Mouse (Mus musculus): Measurements from ENCODE around the gene Sox12.
"Not testable (repeated sequence)": the region's sequence is repeated elsewhere in the genome, so short reads cannot be mapped to it uniquely, and the experiment has no call there.

Gene Sox12

DNA sequence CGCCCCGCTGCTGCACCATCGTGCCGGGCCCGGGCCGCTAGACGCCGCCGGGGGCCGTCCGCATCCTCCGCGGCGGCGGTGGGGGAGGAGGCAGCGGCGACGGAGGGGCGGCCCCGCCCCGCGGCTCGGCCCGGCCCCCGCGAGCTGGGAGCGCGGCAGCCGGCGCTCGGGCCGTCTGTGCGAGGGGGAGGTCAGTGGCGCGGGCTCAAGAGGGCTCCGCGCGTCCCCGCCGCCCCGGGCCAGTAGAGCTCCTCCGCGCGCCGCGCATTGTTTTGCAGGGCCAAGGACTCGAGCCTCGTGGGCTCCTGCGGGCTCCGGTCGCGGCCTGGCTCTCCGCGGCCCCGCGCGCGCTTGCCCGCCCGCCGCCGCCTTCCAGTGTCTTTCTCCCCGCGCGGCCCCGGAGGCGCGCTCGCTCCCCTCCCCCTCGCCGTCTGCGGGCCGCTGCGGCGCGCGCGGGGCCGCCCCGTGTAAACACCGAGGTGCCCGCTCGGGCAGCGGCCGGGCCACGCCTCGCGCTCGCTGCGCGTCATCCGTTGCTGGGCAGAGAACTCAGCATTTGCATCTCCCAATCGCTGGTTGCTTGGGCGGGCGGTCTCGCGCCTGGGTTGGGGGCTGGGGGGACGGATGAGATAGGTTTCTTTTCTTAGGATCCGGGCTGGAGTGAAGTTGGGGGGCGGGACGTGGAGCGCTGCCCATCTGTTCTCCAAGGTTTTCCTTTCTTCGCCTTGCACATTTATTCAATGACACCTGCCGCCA, at the start of gene Sox12:
Sox12 (minus strand) TSS at position 384 of the 756 bp plus-strand sequence.
- peak; percentile 93 for DNase-seq (ENCODE audit: inconsistent ontology term)

DNA sequence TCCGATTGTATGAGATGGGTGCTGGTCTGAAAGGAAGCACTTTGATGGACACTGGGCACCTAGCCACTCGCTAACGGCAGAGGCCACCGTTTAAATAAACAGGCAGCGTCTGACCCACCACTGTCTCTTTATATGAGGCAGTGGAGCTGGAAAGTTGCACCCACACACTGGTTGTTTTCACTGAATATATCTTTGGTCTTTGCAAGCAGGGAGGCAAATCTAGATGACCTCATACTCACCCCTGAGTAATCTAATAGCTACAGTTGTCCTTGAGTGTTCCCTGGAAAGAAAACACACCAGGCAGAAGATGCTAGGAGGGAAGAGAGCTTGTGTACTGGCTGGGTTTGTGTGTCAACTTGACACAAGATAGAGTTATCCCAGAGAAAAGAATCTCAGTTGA, 49.6 kb upstream of the Sox12 start:
- no peak for DNase-seq (ENCODE audit: inconsistent ontology term)

DNA sequence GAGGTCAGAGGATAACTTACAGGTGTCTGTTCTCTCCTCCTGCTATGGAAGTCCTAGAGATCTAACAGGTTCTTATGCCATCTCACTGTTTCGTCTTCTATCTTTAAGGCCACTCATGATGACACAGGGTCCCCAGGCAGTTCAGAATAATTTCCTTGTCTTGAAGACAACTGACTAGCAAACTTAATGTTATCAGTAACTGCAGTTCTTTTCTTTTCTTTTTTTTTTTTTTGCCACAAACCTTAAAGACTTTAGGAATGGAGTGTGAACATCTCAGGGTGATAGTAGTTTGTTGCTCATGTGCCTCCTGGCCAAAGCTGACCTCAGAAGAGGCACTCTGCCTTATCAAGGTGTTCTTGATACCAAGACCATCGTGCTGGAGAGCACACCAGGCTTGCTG, 48.8 kb upstream of the Sox12 start:
- DNase-seq (ENCODE audit: inconsistent ontology term) = no peak

DNA sequence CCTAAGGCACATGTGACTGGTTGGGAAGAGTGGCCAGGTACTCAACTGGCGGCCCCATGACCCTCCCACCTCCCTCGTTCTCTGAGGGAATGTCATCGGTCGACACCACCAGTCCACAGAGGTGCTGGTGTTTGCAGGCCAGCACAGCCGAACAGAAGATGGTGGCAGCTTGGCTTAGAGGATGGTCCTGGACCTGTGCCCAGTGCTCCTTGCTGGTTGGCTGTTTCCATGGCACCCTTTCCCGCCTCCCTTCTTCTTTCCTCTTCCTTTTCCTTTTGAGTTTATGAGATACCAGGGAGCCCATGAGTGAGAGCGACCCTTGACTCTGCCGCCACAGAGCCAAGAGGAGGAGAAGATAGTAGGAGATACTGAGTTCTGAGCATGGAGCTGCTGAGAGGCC, 45.4 kb upstream of the Sox12 start:
- DNase-seq (ENCODE audit: inconsistent ontology term) = no peak

DNA sequence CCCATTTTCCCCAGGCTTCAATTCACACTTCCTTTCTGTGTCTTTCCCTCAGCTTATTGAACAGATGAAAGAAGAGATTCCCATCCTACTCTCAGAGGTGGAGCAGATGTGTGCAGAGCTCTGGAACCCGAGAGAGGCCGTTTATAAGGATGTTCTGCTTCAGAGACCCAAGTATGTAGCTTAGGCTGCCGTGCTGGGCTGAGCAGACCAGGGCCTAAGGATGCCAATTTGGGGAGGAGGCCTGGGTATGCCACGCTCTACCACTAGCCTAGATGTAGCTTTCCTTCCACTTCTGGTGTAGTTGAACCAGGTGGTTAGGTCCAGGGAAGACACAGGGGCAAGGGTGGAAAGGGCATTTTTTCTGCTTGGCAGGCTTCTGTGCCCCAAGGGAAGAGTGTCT, 44.5 kb upstream of the Sox12 start:
- DNase-seq (ENCODE audit: inconsistent ontology term) = no peak

DNA sequence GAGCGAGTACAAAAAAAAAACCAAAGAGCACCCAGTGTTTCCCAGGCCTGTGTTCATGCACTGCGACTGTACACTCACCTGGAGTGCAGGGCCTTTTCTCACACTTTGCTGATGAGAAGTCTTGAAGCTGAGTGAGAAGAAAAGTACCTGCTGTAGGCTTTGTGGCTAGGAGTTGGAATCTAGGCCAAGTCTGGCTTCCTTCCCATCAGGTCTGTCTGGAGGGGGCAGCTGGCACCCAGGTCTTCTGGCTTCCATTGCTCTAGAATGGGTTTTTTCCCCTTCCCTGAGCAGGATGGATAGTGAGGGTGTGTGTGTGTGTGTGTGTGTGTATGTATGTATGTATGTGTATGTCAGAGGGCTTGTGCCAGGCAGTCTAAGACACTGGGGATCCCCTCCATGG, 42.0 kb upstream of the Sox12 start:
- no peak for DNase-seq (ENCODE audit: inconsistent ontology term)

DNA sequence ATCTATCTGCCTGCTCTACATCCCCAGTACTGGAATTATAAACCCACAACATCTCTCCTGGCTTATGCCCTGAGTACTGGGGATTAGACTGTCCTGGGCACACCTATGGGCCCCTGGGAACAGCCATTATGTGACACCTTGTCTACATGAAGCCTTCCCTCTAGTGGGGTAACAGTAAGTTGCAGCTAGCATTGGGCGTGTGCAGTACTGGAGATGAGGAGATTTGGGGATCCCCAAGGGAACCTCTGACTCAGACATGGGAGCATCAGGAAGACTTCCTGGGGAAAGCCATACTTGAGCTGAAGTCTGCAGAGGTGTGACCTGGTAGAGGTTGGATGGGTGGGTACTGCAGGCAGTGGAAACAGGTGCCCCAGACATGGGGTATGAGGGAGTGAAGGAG, 41.1 kb upstream of the Sox12 start:
- no peak for DNase-seq (ENCODE audit: inconsistent ontology term)

DNA sequence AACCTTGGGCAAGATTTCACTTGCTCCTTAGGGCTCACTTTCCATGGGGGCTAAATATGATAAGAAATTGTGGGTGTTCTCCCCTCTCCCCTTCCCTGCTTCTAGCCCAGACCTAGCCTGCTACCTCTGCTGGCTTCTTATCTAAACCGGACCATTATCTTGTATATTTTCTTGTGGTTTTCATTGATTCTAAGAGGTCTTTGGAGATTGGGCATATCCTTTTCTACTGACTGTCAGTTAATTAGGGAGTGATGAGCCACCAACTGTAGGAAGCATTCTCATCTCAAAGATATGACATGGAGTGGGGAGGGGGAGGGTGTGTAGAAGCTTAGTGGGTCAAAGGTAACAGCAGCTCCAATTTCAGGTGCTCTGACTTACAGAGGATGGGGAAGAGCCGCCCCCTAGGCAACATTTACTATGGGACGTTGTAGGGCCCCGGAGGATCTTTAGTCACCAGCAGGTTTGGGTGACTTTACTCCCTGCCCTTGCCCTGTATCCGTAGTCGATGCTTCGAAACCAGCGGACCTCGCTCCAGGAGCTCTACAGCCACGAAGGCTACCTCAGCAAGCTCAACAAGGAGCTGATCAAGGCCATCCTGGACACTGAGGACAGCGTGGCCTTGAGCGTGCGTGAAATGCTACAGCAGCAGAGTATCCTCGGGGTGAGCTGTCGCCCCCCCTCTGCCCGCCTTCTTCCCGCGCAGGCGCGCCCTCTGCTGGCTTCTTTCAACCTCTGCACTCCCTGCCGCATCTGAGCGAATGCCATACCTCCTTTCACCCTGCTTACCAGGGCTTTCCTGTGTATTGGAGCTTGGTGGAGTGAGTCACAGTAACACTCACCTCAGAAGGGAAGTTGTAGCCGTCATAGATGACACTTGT, 39.4 kb upstream of the Sox12 start:
- peak; percentile 87 for DNase-seq (ENCODE audit: inconsistent ontology term)

DNA sequence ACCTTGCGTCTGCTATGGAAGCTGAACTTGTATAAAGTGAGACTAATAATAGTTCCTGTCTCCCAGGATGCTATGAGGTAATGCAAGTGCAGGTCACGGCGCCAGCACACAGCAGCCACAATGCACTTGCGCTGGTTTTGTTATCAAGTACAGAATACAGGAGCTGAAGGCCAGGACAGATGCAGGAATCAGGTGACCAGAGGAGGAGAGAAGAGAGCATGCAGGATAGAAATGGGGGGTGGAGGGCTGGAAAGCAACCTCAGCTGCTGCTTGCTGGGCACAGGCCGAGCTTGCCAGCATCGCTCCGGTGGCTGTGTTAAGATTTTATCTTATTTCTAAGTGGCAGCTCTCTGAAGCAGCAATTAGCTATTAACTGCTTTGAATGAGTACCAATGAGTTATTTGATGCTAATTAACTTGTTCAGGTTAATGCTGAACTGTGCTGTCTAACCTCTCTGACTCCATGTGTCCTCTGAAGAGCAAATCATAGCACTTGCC, 38.6 kb upstream of the Sox12 start:
- no peak for DNase-seq (ENCODE audit: inconsistent ontology term)

DNA sequence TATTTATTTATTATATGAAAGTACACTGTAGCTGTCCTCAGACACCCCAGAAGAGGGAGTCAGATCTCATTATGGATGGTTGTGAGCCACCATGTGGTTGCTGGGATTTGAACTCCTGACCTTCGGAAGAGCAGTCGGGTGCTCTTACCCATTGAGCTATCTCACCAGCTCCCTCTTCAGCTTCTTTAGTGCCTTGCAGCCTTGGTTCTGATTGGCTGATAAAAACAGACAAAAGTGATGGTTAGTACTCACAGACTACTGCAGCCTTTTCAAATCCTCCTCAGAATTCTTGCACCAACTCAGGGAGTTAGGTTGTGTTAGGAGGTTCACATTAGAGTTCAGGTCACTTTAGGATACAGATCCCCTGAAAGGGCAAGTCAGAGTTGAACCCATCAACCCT, 30.6 kb upstream of the Sox12 start:
- not testable (repeated sequence) for DNase-seq (ENCODE audit: inconsistent ontology term)

DNA sequence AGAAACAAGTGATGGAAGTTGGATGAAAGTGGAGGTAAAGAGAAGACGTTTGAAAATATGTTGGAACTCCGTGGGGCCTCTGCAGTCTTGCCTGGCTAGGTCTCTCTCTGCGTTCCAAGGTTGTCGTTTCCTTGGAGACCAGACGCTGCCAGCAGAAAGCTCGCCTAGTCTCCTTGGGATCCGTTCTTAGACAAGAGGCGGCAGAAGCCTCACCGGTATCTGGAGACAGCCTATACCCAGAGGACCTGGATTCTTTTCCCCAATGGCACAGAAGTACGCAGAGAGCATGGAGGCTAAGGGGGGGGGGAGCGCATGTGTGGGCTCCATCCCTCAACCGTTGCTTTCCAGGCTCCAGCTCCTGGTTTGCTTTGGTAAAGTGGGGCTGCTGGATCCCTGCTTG, 29.6 kb upstream of the Sox12 start:
- DNase-seq (ENCODE audit: inconsistent ontology term) = no peak

DNA sequence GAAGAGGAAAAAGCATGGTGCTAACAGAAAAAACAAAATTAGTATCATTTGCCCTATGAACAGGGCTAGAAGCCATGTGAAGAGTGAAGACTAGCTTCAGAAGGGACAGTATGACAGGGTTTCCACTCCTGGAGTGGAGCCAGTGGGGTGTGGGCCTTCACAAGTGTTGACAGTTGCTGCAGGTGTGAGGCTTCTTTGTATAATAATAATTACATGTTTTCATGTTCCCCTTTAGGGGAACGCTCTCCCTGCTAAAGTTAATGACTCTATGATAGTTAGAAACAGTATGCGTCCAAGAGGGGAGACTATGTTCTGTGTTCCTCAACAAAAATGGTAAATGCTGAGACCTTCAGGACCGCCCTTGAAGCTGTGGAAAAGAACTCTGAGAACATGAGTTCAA, 17.9 kb upstream of the Sox12 start:
- DNase-seq (ENCODE audit: inconsistent ontology term) = no peak

DNA sequence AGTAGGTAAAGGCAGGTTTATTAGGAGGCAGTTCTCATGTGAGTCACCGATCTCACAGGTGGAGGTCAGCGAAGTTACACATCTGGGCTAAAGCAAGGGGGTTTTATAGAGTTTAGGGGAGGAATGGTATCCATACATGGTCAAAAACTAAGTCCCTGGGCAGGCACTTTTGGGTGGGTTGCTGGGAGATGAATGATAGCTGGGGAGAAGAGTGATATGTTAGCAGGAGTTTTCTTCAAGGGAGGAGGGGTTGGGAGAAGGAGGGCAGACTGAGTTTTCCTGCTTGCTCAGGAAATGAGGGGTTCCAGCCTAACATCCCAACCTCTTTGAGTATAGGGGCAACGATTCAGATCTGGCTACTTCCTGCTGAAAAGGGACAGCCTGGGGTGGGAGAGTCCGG, 17.4 kb upstream of the Sox12 start, which contains the start of gene 6820408C15Rik:
6820408C15Rik (plus strand) TSS at position 301 of the 400 bp plus-strand sequence.
- no peak for DNase-seq (ENCODE audit: inconsistent ontology term)

DNA sequence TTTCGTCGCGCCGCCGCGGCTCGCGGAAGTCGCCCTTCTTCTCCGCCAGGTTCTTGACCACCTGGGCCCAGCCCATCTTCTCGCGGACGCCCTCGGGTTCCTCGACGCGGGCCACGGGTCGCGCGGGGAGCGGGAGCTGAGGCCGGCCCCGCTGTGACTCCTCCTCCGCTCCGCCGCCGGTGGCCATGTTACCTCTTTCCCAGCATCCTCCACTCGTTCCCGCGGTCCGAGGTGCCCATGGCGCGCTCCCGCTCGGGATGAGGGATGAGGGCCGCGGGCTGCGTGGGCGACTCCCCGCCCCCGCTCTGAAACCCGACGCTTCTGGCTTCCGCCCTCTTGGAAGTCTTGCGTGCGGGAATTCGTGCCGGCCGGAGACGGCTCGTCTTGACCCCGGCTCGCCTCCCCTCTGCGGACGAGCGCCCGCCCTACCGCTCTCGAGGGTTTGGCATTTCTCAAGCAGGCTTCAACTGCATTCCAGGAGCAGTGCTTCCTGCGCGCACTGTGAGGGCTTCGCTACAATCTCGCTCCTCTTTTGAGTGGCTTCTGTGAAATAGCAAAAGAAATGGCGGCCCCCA, 16.8 kb upstream of the Sox12 start, which contains the start of gene Zcchc3:
Zcchc3 (minus strand) TSS at position 437 of the 575 bp plus-strand sequence.
- peak; percentile 98 for DNase-seq (ENCODE audit: inconsistent ontology term)

DNA sequence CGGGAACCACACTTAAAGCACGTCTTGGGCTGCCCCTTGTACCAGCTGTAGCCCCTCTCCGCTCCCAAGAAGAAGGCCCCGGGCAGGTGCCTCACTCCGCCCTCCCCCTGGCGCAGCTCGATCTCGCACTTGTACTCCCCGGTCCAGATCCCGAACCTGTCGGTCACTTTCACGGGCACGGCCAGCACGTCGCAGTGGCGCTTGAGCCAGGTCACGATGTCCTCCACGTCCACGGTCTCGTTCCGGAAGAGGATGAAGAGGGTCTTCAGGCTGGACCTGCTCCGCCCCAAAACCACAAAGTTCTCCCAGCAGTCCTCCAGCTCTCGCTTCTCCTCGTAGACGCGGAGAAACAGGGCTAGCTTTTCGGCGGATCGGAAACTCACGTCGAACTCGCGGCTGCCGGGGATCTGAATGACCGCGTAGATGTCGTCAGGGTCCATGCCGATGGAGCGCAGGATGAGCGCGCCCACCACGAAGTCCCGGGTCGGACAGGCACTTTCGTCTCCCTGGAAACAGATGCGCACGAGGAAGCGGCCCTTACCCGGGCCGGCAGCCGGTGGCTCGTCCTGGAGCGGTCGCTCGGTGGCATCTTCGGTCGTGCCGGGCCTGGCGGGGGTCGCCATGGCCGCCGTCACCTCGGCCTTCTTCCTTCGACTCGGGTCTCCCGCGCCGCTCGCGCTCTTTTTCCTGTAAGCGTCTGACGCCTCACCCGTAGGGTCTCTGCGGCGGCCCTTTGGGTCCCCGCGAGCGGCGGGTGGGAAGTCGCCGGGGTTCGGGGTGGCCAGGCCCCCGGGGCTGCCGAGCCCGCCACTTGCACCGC, 16.1 kb upstream of the Sox12 start:
- peak; percentile 47 for DNase-seq (ENCODE audit: inconsistent ontology term)

DNA sequence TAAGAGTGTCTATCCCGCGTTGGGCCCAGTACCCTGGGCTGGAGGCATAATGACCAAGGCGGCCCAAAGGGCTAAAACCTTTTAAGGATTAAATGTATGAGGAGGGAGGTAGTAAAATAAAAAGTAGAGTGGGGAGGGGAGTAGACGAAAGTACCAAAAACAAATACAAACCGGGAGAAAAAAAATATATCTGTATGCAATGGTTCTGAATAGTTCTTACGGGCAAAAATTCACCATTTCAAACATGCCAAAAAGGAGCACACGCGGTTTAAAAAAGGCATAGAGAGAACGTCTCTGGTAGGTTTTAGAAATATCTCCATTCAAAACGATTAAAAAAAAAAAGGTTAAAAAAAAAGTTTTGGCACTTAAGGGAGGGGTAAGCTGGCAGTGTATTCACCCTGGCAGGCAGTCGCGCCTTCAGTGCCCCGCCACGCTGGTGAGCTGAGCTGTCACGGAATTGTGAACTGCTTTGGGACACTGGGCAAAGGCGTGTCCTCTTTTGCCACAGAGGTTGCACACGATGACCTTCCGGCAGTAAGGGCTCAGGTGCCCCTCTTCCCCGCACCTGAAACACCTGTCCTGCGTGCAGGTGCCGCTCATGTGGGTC, 15.4 kb upstream of the Sox12 start:
- DNase-seq (ENCODE audit: inconsistent ontology term) = no peak

DNA sequence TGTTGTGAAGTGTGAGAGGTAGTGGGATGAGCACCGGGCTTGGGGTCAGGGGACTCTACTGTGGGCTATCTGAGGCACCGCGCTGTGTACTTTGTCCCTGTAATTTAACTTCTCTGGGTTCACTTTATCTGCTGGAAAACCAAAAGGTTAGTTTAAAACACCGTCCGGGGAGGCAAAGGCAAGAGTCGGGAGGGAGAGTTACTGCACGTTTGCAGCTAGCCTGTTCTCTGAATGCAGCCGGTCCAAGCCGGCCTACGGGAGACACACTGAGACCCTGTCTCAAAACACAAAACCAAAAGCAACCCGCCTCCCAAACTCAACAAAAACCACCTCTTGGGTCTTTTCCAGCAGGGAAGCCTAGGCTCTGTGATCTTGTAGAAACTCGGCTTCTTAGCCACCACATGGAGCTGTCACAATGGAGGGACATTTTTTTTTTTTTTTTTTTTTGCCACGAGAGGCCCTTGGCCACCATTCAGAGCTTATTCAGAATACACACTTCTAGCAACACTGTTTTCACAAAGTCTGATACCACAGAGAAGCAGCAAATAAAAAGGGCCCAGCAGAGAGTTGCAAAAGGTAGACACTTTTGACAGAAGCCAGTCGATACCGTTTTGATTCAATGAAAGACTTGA, 14.8 kb upstream of the Sox12 start:
- no peak for DNase-seq (ENCODE audit: inconsistent ontology term)

DNA sequence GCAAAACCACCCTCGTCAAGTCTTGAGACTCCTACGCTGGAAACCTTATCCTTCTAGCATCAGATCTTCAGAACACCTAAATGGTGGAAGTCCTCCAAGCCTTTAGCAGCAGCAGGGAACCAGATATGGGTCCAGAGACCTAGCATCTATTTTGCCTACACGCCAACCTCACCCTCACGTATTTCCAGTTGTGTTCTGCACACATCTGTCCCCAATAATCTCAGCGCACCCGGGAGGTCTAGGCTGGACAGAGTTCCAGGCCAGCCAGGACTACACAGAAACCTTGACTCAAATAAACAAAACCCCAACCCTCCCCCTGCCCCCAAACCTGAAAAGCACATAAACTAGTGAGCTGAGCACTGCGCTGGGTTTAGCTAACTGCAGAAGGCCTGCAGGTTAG, 13.6 kb upstream of the Sox12 start:
- no peak for DNase-seq (ENCODE audit: inconsistent ontology term)

DNA sequence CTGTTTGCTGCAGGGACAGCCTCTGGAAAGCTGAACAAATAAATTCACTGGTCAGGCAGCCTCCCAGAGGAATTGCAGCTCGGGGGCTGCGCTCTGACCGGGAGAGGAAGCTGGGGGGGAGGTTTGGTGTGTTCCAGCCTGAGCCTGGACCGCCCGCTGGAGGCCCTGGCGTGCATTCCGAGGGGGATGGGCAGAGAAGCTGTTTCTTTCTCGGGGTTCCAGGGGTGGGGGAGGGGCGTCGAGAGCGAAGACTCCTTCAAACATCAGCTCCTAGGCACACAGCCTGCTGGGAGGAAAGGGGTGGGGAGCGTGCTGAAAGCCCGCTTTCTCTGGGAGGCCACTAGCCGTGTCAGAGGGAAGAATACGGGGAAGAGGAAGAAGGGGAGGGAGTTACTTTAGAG, 13.1 kb upstream of the Sox12 start:
- no peak for DNase-seq (ENCODE audit: inconsistent ontology term)

DNA sequence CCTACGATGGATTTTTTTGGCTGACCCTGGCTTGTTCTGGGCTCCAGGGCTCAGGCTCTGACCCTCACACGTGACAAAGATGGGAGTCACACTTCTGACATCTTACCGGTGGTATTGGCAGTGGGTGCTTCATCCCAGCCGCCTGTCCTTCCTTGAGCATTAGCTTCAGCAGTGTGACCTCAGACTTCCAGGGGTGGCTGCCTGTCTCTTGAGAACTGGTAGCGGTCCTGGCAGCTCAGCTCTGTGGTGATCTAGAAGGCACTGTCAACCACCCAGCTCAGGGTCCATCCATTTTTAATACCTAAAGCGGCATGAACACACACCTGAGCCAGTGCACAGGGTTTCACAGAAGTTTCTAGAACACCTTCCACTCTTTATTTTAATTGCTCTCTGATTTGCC, 11.9 kb upstream of the Sox12 start:
- DNase-seq (ENCODE audit: inconsistent ontology term) = no peak

DNA sequence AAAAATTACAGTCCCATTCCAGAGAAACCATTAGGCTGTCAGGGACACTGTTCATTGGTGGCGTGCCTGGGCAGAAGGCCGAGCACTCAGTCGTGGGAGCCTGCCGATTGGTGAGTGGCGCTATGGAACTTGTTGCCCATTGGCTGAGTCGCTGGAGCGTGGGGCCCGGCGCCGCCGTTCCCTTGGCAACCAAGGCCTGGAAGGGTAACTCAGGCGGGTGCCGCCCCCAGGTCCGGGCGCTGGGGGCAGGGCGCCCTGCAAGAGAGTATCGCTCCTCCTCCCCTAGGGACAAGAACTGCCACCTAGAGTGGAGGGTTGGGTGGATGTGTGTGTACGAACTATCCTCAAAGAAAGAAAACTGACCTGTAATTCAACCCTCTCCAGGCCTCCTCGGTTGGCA, 8.3 kb upstream of the Sox12 start:
- peak; percentile 99 for DNase-seq (ENCODE audit: inconsistent ontology term)

Data from Muller cell, postnatal 12 days (primary cell).